Mouse (Mus musculus) MN1 (cell line): ENCODE results near the gene Sctr.

Source experiments
- DNase-seq: peaks from one replicate; pipeline ENCODE4 v3.0.0-alpha.2; 2016; ENCODE audit warnings: low spot score

Sctr gene

DNA sequence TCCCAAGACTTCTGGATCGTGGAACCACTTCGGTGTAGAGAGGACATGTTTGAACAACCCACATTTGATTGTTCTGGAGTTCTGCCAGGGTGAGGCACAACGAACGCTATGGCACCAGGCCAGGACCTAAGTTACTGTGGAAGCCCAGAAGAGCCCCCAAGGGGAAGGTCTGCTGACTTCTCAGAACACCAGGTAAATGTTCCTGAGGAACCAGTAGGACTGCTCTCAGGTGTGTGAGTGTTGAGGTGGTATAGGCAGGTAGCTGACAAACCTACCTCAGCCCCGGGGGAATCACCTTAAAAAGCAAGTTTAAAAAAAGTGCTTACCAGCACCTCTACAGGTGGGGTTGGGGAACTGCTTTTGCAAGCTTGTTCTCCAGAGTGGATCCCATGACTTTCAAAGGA, 98.9 kb downstream of the Sctr start:
- no peak for DNase-seq

- DNase-seq: no peak
Observed at GRCm38 (mm10) chr1:120109741-120110432, 103.2 kb downstream of the Sctr start.

DNA sequence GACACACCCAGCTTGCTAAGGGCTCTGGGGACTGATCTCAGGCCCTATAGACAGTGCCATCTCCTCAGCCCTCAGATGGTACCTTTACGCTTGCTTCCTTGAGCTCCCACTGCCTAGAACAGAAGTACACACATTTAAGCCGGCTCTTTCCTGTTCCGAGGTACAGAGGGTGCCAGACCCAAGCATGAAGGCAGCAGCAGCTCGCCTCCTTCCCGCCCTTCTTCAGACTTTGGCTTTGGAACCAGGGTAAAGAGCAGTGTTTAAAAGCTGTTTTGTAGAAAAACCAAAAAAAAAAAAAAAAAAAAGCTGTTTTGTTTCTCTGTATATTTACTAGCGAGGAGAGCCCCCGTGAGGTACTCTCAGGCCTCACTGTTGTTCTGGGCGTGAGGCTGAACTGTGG, 105.1 kb downstream of the Sctr start:
- DNase-seq: no peak

DNA sequence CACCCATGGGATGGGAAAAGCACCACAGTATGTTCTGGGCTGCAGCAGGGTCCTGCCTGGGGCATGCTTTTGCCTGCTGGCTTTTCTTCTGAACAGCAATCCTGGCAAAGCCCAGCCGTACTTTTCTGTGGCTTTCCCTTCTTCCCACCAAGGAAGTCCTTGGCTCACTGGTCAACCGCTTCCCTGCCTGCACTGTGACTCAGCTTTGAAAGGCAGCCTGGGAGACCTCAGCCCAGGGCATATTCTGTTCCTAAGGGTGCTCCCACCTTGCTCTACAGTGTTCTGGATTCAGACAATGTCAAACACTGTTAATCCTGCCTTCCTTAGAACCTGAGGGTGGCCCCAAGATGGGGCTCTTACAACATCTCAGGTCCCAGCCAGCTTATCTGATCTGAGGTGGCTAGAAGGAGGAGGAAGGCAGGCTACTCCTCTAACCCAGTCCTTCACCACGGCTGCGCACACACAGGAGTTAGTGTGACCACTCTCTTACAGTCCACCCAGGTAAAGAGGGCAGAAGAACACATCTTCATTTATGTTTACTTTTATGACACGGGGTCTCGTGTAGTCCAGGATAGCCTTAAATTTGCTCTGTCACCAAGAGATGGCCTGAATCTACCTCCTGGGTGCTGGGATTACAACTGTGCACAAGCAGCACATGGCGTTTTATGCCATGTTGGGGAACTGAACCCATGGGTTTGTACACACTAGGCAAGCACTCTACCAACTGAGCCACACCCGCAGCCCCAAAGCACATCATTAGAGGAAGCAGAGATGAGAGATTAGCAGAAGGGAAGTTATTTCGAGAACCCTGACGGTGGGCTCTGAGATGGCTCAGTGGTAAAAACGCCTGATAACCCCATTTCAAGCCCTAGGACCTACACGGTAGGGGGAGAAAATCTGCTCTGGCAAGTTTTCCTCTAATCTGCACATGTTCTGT, 105.8 kb downstream of the Sctr start:
- DNase-seq: no peak
